Comparison of ENCODE assay signal across 8 mouse cellular contexts in genomic region chr16:97763061-97763989, GRCm38 (mm10). TPM values are rescaled to one million over a fixed set of nuclear protein-coding genes. Genes with fewer than 3 reads are reported as not detected.
A peak's percentile ranks its signal among the peaks of the same experiment; 100 is the strongest.
DNase-seq lines count a peak whose midpoint lies in the region; ATAC-seq and TF ChIP-seq lines count a peak whose summit lies in the region.

Ripk4 (minus strand) TSS chr16:97763787.

- TF ChIP-seq POLR2A in olfactory bulb, adult 2 months (IDR thresholded peaks at IDR 0.05; ENCODE audit: insufficient read depth, low read depth, low read length): no peak

- WGBS in forebrain, embryonic 13.5 days: under 1% methylated on average over 82 of the region's 88 CpGs
- under 1% methylated on average over 88 of the region's 88 CpGs for whole genome bisulfite sequencing in intestine, postnatal 0 days
- whole genome bisulfite sequencing in liver, postnatal 0 days (ENCODE audit: insufficient replicate concordance): 3% methylated on average over 82 of the region's 88 CpGs
- 2% methylated on average over 88 of the region's 88 CpGs for WGBS in olfactory bulb, adult 2 months

- TF ChIP-seq CTCF in intestine, postnatal 0 days (IDR thresholded peaks at IDR 0.05; ENCODE audit: low read depth): no peak
- no peak for TF ChIP-seq CTCF in liver, postnatal 0 days (IDR thresholded peaks at IDR 0.05; ENCODE audit: low read depth)
- TF ChIP-seq CTCF in olfactory bulb, adult 2 months (IDR thresholded peaks at IDR 0.05; ENCODE audit: insufficient read depth, low read depth, low read length): no peak

- H3K4me1 ChIP-seq in forebrain, embryonic 13.5 days: peaks cover 12% of the 10 kb centered on the region
- peaks cover 15% of the 10 kb centered on the region for H3K4me1 ChIP-seq in intestine, postnatal 0 days (replicated peaks; ENCODE audit: control insufficient read depth, insufficient read depth, low read length)
- peaks cover 12% of the 10 kb centered on the region for H3K4me1 ChIP-seq in liver, postnatal 0 days (ENCODE audit: insufficient read depth)
- H3K4me1 ChIP-seq in olfactory bulb, adult 2 months (ENCODE audit: control insufficient read depth, insufficient read depth, low read length): peaks cover 11% of the 10 kb centered on the region

- no peak for TF ChIP-seq EP300 in liver, postnatal 0 days (IDR thresholded peaks at IDR 0.05; ENCODE audit: low read depth)

- H3K36me3 ChIP-seq in forebrain, embryonic 13.5 days (ENCODE audit: poor library complexity, severe bottlenecking): no peaks in the 10 kb centered on the region
- H3K36me3 ChIP-seq in intestine, postnatal 0 days (ENCODE audit: control insufficient read depth, insufficient read depth): no peaks in the 10 kb centered on the region
- H3K36me3 ChIP-seq in liver, postnatal 0 days (replicated peaks; ENCODE audit: insufficient read depth, low read length): no peaks in the 10 kb centered on the region

- H3K4me3 ChIP-seq in forebrain, embryonic 13.5 days: peak within 1 kb of the TSS; percentile 48
- peak within 1 kb of the TSS; percentile 64 for H3K4me3 ChIP-seq in intestine, postnatal 0 days (ENCODE audit: low read depth, low read length)
- H3K4me3 ChIP-seq in liver, postnatal 0 days (ENCODE audit: low read depth, low read length): peak within 1 kb of the TSS; percentile 54
- peak within 1 kb of the TSS; percentile 33 for H3K4me3 ChIP-seq in olfactory bulb, adult 2 months (ENCODE audit: insufficient read depth, low read depth, low read length)

- H3K9ac ChIP-seq in forebrain, embryonic 13.5 days: peak within 1 kb of the TSS; percentile 48
- peak within 1 kb of the TSS; percentile 77 for H3K9ac ChIP-seq in intestine, postnatal 0 days (ENCODE audit: low read depth, low read length)
- peak within 1 kb of the TSS; percentile 63 for H3K9ac ChIP-seq in liver, postnatal 0 days (replicated peaks)

- ATAC-seq in forebrain, embryonic 13.5 days: peak; percentile 70
- peak; percentile 94 for ATAC-seq in intestine, postnatal 0 days
- ATAC-seq in liver, postnatal 0 days: peak; percentile 96

- H3K9me3 ChIP-seq in forebrain, embryonic 13.5 days (replicated peaks): no peaks in the 10 kb centered on the region
- no peaks in the 10 kb centered on the region for H3K9me3 ChIP-seq in intestine, postnatal 0 days (ENCODE audit: control insufficient read depth)
- H3K9me3 ChIP-seq in liver, postnatal 0 days (ENCODE audit: low read length): no peaks in the 10 kb centered on the region

- peaks cover 58% of the 10 kb centered on the region for H3K27me3 ChIP-seq in forebrain, embryonic 13.5 days
- peaks cover 10% of the 10 kb centered on the region for H3K27me3 ChIP-seq in intestine, postnatal 0 days (replicated peaks; ENCODE audit: control insufficient read depth, insufficient read depth, low read length)
- peaks cover 27% of the 10 kb centered on the region for H3K27me3 ChIP-seq in liver, postnatal 0 days (ENCODE audit: insufficient read depth, low read length)

- peak within 1 kb of the TSS; percentile 82 for H3K4me2 ChIP-seq in forebrain, embryonic 13.5 days
- peak within 1 kb of the TSS; percentile 82 for H3K4me2 ChIP-seq in intestine, postnatal 0 days (replicated peaks; ENCODE audit: low read depth)
- peak within 1 kb of the TSS; percentile 65 for H3K4me2 ChIP-seq in liver, postnatal 0 days (ENCODE audit: low read depth, low read length)

- no peak within 1 kb of the TSS for H3K27ac ChIP-seq in forebrain, embryonic 13.5 days
- peak within 1 kb of the TSS; percentile 82 for H3K27ac ChIP-seq in intestine, postnatal 0 days (ENCODE audit: low read depth, low read length)
- H3K27ac ChIP-seq in liver, postnatal 0 days (ENCODE audit: low read depth): peak within 1 kb of the TSS; percentile 19; the same call in 1 of the 2 replicates
- no peak within 1 kb of the TSS for H3K27ac ChIP-seq in olfactory bulb, adult 2 months (ENCODE audit: insufficient read depth, low read depth, low read length)

- DNase-seq in right cerebral cortex, postnatal 25 days: peak; percentile 12
- no peak for DNase-seq in right cerebral cortex, postnatal 36 days (ENCODE audit: low spot score in 2 of 2)
- peak; percentile 83 for DNase-seq in liver, postnatal 0 days
- no peak for DNase-seq in left cerebral cortex, postnatal 25 days (ENCODE audit: low spot score in 2 of 2)
- DNase-seq in left cerebral cortex, adult 8-10 months (ENCODE audit: low spot score in 2 of 2): no peak

- intact Hi-C loops in left cerebral cortex, postnatal 25 days (cut with DNase I): no loop called here

RNA-seq across cellular contexts. Expression of gene Ripk4, which starts in this region (rescaled TPM):
- polyA plus RNA-seq in forebrain, embryonic 13.5 days (2015; fragmentation: Nextera tagmentation; extraction: Ambion mirVana): 0.25 and 0.33 TPM in 2 replicates
- polyA plus RNA-seq in intestine, postnatal 0 days (2015; fragmentation: Nextera tagmentation; extraction: Ambion mirVana): 11.9 and 12.9 TPM in 2 replicates
- 2.2 and 2.4 TPM in 2 replicates for polyA plus RNA-seq in liver, postnatal 0 days (2015; fragmentation: Nextera tagmentation; extraction: Ambion mirVana)
- not detected in 2 replicates for polyA plus RNA-seq in olfactory bulb, adult 2 months (2012; ENCODE audit: insufficient read depth, insufficient read length, low replicate concordance, missing spikeins)
- total RNA-seq in left cerebral cortex, postnatal 25 days (2021): under 1 TPM; 0.23 to 0.43 TPM
- 1 to 10 TPM in 3 of 4 experiments, under 1 TPM in 1; 0.51 to 1.1 (median 1.0) TPM for total RNA-seq in left cerebral cortex, adult 8-10 months (2022)

Comparison
In these comparisons a context has a peak if more than half of its experiments do, and no peak if none do; other contexts are left out.
1. DNase-seq: peak in right cerebral cortex, postnatal 25 days (single experiment) and liver, postnatal 0 days (single experiment); none in right cerebral cortex, postnatal 36 days (0 of 2), left cerebral cortex, postnatal 25 days (0 of 2) and left cerebral cortex, adult 8-10 months (0 of 2).
2. Peak in ATAC-seq, H3K4me3 ChIP-seq, H3K9ac ChIP-seq and H3K4me2 ChIP-seq in forebrain, embryonic 13.5 days; RNA of the gene not detected or under 1 TPM.
3. H3K27ac ChIP-seq: peak in intestine, postnatal 0 days (single experiment) and liver, postnatal 0 days (single experiment); none in forebrain, embryonic 13.5 days (single experiment) and olfactory bulb, adult 2 months (single experiment).
4. Peak in every context shown above with its lines, with median percentiles within 50 percentile points of each other: ATAC-seq, H3K4me2 ChIP-seq, H3K4me3 ChIP-seq and H3K9ac ChIP-seq.